Mouse (Mus musculus) hindbrain, embryonic 14.5 days (tissue): ENCODE results near the gene Tspyl4. TPM values are rescaled to one million over a fixed set of nuclear protein-coding genes. Genes with fewer than 3 reads are reported as not detected.

Experiments
- ATAC-seq: fragments of 200-750 bp; cut with Nextera tagmentation; 2 replicates; pipeline ENCODE4 v1.8.0; 2017; ENCODE audit warnings: moderate number of reproducible peaks, mild to moderate bottlenecking, moderate TSS enrichment, moderate library complexity; ENCODE audit not compliant: low FRiP score
- DNase-seq: peaks from one replicate; pipeline ENCODE4 v3.0.0-alpha.2; 2015; ENCODE audit warnings: low spot score
- H3K27ac ChIP-seq: fragments of 300-500 bp; sonication (generic); 2 replicates; pipeline ENCODE4 v1.5.1; 2014; ENCODE audit warnings: mild to moderate bottlenecking, moderate library complexity
- H3K27me3 ChIP-seq: fragments of 300-500 bp; sonication (generic); 2 replicates; pipeline ENCODE4 v1.6.1; 2014; ENCODE audit warnings: mild to moderate bottlenecking, low read length, mixed read lengths; ENCODE audit not compliant: control insufficient read depth, insufficient read depth
- H3K36me3 ChIP-seq: fragments of 300-500 bp; sonication (generic); replicated peaks from 2 replicates; pipeline ENCODE4 v1.6.1; 2014; ENCODE audit not compliant: control insufficient read depth, insufficient read depth
- H3K4me1 ChIP-seq: fragments of 300-500 bp; sonication (generic); replicated peaks from 2 replicates; pipeline ENCODE4 v1.6.1; 2014; ENCODE audit warnings: antibody characterized with exemption, low read length, mixed read lengths; ENCODE audit not compliant: control insufficient read depth, insufficient read depth
- H3K4me2 ChIP-seq: fragments of 300-500 bp; sonication (generic); replicated peaks from 2 replicates; pipeline ENCODE4 v1.6.1; 2014; ENCODE audit warnings: mild to moderate bottlenecking, moderate library complexity
- H3K4me3 ChIP-seq: fragments of 300-500 bp; sonication (generic); replicated peaks from 2 replicates; pipeline ENCODE4 v1.5.1; 2014; ENCODE audit warnings: mild to moderate bottlenecking, low read length
- H3K9ac ChIP-seq: fragments of 300-500 bp; sonication (generic); 2 replicates; pipeline ENCODE4 v1.6.1; 2014
- H3K9me3 ChIP-seq: fragments of 300-500 bp; sonication (generic); 2 replicates; pipeline ENCODE4 v1.6.1; 2016; ENCODE audit warnings: low read length; ENCODE audit not compliant: control insufficient read depth
- WGBS: fragments of 180-500 bp; shearing (Covaris S2); extraction: QIAGEN DNeasy Blood & Tissue Kit; methylation state at CpG from one replicate; pipeline ENCODE4 v1.1.7; 2014; 5-methylcytosine and 5-hydroxymethylcytosine counted together
- polyA plus RNA-seq: library from polyadenylated mRNA; unstranded; fragments of >200 nt; fragmentation: Nextera tagmentation; extraction: Ambion mirVana; gene quantifications from 2 replicates; pipeline ENCODE4 v1.2.1, GENCODE M21; 2014

Gene Tspyl4
- polyA plus RNA-seq, 1 experiment from 2014 or later: 167 TPM

DNA sequence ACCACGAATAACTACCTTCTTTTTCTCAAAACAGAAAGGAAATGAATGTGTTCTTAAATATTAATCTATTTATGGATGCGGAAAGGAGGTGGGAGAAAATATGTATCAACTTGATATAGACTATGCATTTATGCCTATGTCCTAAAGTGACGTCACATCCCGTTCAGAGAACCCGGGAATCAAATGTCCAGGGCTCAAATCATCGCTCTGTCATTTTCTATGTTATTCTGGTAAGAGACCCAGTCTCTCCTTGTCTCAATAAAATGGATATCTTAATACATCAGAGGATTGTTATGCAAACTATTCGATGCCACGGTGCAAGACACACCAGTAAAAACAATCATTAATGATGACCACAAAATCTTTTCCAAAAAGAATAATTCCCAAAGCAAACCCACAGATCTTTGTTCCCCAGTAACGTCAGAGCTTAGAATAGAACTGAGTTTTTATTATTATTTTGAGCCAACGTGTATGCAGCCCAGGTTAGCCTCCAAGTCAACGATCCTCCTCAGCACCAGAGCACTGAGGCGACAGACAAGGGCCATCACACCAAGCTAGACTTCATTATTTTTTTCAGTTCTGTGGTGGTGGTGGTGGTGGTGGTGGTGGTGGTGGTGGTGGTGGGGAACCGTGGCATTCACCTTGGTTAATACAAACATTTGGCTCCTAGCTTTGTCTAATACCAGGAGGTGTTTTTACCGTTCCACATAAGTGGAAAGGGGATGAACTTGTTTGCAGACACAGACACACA lies 15.9 kb upstream of the Tspyl4 start:
- DNase-seq (peak; percentile 67), ATAC-seq (no peak; the same call in 1 of the 2 replicates)
- Histone ChIP-seq H3K4me2 (peak overlapping the region; percentile 81), H3K36me3 (0 out of 2 replicates have a peak, but pooled peaks cover 7% of the 10 kb centered on the region), H3K9ac (peak overlapping the region; percentile 96), H3K4me1 (peaks cover 21% of the 10 kb centered on the region), H3K9me3 (no peaks in the 10 kb centered on the region), H3K4me3 (peak overlapping the region; percentile 88), H3K27ac (peak overlapping the region; percentile 86), H3K27me3 (no peaks in the 10 kb centered on the region)
- WGBS: 18% methylated on average over 14 of the region's 14 CpGs

DNA sequence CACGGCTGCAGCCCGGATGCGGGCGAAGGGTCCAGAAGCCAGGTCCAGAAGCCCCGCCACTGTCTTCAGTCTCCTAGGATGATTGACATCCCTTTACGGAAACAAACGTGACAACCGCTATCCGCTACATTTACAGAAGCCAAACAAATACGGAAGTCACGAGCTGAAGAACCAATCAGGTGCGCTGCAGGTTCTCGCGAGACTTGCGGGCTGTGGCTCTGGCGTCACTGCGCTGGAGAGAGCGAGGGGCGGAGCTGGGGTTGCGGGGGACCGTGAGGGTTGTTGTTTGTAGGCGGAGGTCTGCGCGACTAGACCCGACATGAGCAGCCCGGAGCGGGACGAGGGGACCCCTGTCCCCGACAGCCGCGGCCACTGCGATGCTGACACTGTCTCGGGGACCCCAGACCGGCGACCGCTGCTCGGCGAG lies 15.3 kb upstream of the Tspyl4 start, which contains the start of gene Tspyl1:
Gene Tspyl1 (plus strand): TSS at position 229 of the 427 bp plus-strand sequence.
- Histone ChIP-seq H3K9ac (peak within 1 kb of the TSS; percentile 96), H3K27me3 (no peaks in the 10 kb centered on the region), H3K9me3 (no peaks in the 10 kb centered on the region), H3K4me3 (peak within 1 kb of the TSS; percentile 88), H3K27ac (peak within 1 kb of the TSS; percentile 86), H3K36me3 (0 out of 2 replicates have a peak, but pooled peaks cover 8% of the 10 kb centered on the region), H3K4me1 (peaks cover 21% of the 10 kb centered on the region), H3K4me2 (peak within 1 kb of the TSS; percentile 95)
- peak; percentile 99 for ATAC-seq
- under 1% methylated on average over 37 of the region's 38 CpGs for WGBS
- DNase-seq: peak; percentile 99

DNA sequence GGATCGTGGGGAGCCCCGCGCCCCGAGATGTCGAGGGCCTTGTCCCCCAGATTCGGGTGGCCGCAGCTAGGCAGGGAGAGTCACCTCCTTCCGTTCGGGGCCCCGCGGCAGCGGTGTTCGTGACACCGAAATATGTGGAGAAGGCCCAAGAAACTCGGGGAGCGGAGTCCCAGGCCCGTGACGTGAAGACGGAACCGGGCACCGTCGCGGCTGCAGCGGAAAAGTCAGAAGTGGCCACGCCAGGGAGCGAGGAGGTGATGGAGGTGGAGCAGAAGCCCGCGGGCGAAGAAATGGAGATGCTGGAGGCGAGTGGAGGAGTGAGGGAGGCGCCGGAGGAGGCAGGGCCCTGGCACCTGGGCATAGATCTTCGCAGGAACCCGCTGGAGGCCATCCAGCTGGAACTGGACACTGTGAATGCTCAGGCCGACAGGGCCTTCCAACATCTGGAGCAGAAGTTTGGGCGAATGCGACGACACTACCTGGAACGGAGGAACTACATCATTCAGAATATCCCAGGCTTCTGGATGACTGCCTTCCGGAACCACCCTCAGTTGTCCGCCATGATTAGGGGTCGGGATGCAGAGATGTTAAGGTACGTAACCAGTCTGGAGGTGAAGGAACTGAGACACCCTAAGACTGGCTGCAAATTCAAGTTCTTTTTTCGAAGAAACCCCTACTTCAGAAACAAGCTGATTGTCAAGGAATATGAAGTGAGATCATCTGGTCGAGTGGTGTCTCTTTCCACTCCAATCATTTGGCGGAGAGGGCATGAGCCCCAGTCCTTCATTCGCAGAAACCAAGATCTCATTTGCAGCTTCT lies 14.6 kb upstream of the Tspyl4 start:
- Histone ChIP-seq H3K27me3 (no peaks in the 10 kb centered on the region), H3K4me1 (peaks cover 21% of the 10 kb centered on the region), H3K36me3 (peaks cover 15% of the 10 kb centered on the region), H3K4me3 (peak overlapping the region; percentile 88), H3K27ac (peak overlapping the region; percentile 86), H3K4me2 (peak overlapping the region; percentile 95), H3K9ac (peak overlapping the region; percentile 96), H3K9me3 (no peaks in the 10 kb centered on the region)
- DNase-seq (no peak), ATAC-seq (peak; percentile 0; the same call in 1 of the 2 replicates)
- WGBS: 5% methylated on average over 47 of the region's 47 CpGs

DNA sequence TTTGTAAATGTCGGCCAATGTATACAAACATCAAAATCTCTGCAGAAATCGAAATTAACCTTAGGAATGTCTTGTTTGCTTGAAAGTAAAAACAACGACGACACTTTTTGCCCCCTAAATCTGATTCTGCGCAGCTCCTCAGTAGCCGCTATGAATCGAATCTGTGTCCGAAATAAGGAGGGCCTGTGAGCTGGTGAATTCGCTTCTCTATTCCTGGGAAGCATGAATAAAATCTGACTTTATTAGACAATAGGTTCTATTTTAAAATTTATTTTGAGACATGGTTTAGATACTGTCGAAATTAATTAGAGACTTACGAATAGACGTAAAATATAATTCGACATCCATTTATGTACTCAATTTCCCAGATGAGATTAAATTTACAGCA lies 337 bp upstream of the Tspyl4 start:
- no peak for DNase-seq
- peaks cover 37% of the 10 kb centered on the region for H3K4me1 ChIP-seq
- H3K36me3 ChIP-seq: no peaks in the 10 kb centered on the region
- peak overlapping the region; percentile 99 for H3K27ac ChIP-seq
- H3K9me3 ChIP-seq: no peaks in the 10 kb centered on the region
- ATAC-seq: peak; percentile 32
- peak overlapping the region; percentile 93 for H3K4me2 ChIP-seq
- H3K4me3 ChIP-seq: peak overlapping the region; percentile 74
- peak overlapping the region; percentile 91 for H3K9ac ChIP-seq
- 3% methylated on average over 13 of the region's 13 CpGs for WGBS
- H3K27me3 ChIP-seq: no peaks in the 10 kb centered on the region

DNA sequence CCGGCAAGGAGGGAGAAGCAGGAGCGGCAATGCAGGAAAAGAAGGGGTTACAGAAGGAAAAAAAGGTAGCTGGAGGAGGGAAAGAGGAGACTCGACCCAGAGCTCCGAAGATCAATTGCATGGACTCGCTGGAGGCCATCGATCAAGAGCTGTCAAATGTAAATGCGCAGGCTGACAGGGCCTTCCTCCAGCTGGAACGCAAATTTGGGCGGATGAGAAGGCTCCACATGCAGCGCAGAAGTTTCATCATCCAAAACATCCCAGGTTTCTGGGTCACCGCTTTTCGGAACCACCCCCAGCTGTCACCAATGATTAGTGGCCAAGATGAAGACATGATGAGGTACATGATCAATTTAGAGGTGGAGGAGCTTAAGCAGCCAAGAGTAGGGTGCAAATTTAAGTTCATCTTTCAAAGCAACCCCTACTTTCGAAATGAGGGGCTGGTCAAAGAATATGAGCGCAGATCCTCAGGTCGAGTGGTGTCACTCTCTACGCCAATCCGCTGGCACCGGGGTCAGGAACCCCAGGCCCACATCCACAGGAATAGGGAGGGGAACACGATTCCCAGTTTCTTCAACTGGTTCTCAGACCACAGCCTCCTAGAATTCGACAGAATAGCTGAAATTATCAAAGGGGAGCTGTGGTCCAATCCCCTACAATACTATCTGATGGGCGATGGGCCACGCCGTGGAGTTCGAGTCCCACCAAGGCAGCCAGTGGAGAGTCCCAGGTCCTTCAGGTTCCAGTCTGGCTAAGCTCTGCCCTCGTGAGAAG lies 925 bp downstream of the Tspyl4 start:
- H3K4me3 ChIP-seq: peak overlapping the region; percentile 74
- H3K36me3 ChIP-seq: peaks cover 7% of the 10 kb centered on the region; the same call in 1 of the 2 replicates
- H3K27me3 ChIP-seq: no peaks in the 10 kb centered on the region
- WGBS: 39% methylated on average over 25 of the region's 25 CpGs
- H3K4me1 ChIP-seq: peaks cover 37% of the 10 kb centered on the region
- peak overlapping the region; percentile 93 for H3K4me2 ChIP-seq
- ATAC-seq (no peak; the same call in 1 of the 2 replicates), DNase-seq (no peak)
- H3K27ac ChIP-seq: peak overlapping the region; percentile 99
- no peaks in the 10 kb centered on the region for H3K9me3 ChIP-seq
- peak overlapping the region; percentile 91 for H3K9ac ChIP-seq

DNA sequence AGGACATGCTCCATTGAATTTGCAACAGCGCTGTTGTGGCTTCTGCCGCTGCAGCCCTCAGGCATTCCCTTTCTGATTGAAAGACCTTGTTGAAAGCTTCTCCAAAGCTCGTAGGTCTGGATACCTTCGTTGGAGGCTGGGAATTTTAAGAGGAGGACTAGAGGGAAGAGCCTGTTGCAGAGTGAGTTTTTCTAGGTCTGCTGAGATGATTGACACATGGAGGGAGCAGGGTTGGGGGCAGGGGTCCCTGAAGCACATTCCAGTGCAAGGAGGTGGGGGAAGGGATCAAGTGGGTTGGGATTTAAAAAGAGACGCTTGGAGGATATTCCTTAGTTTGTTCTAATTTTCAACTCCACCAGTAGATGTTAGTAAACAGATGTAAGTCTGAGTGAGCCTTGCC lies 3.1 kb downstream of the Tspyl4 start:
- Histone ChIP-seq H3K27me3 (no peaks in the 10 kb centered on the region), H3K9me3 (no peaks in the 10 kb centered on the region), H3K4me1 (peaks cover 37% of the 10 kb centered on the region), H3K4me3 (peak overlapping the region; percentile 74), H3K4me2 (peak overlapping the region; percentile 93), H3K27ac (peak overlapping the region; percentile 77), H3K36me3 (peaks cover 10% of the 10 kb centered on the region; the same call in 1 of the 2 replicates), H3K9ac (peak overlapping the region; percentile 91)
- 3% methylated on average over 5 of the region's 5 CpGs for WGBS
- no peak for ATAC-seq
- no peak for DNase-seq

DNA sequence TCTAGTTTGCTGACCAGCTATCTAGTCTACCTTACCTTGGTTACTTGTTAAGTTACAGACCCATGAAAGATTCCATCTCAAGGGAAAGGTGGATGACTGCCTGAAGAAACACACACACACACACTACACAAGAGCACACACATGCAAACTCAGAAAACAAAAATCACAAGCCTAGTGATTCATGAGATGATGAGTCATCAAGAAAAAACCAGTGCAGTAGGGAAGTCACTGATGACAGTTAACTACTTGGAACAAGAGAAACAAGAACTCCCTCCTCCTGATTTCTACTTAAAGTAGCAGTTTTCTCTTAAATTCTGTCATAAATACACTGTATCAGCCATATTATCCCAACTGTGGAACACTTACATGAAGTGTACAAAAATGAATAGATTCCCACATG lies 9.8 kb downstream of the Tspyl4 start:
- ATAC-seq (no peak), DNase-seq (no peak)
- H3K4me3 ChIP-seq: no peak overlapping the region
- no peak overlapping the region for H3K27ac ChIP-seq
- H3K9me3 ChIP-seq: no peaks in the 10 kb centered on the region
- H3K4me1 ChIP-seq: no peaks in the 10 kb centered on the region; the same call in 1 of the 2 replicates
- no peaks in the 10 kb centered on the region for H3K27me3 ChIP-seq
- H3K4me2 ChIP-seq: no peak overlapping the region
- H3K36me3 ChIP-seq: peaks cover 12% of the 10 kb centered on the region; the same call in 1 of the 2 replicates
- no peak overlapping the region for H3K9ac ChIP-seq

DNA sequence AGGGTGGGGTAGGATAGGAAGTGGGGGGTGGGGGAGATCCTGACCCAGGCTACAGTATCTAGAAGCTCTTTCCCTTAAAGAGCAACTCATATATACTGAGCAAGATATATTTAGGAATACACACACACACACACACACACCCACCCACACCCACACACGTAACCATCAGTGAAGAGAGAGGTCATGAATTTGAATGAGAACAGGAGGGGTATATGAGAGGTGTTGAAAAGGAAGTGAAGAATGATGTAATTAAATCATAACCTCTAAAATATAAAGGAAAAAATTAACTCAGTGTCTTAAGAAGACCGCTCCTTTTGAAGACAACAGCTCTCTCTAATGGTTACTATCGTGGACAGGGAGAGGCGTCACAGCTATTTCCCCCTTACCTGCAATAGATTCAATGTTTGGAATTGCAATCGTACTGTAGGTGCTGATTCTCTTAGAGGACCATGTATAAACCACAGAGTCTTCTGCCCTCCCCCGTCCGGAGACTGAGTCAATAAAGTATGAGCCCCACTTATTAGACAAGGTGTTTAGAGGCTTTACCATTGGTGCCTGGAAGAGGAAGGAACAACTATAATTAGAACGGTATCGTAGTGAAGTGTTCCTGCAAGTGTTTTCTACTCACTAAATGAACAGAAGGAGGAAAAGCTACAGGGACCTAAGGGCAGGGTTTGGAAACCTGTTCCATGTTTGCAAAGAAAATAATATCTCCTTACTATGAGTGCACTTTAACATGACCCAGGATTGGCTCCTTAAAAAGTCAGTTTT lies 12.9 kb downstream of the Tspyl4 start:
- no peak overlapping the region for H3K4me3 ChIP-seq
- 92% methylated on average over 9 of the region's 9 CpGs for WGBS
- H3K9ac ChIP-seq: no peak overlapping the region
- no peak for ATAC-seq
- H3K4me1 ChIP-seq: no peaks in the 10 kb centered on the region
- no peak for DNase-seq
- H3K36me3 ChIP-seq: 0 out of 2 replicates have a peak, but pooled peaks cover 3% of the 10 kb centered on the region
- H3K27me3 ChIP-seq: no peaks in the 10 kb centered on the region
- no peaks in the 10 kb centered on the region for H3K9me3 ChIP-seq
- H3K27ac ChIP-seq: no peak overlapping the region
- H3K4me2 ChIP-seq: no peak overlapping the region
